Mouse (Mus musculus): ENCODE data around the gene Mrtfa. TPM values are rescaled to one million over a fixed set of nuclear protein-coding genes. Genes with fewer than 3 reads are reported as not detected.

Mrtfa gene
- polyA plus RNA-seq, 1 experiment from 2014 or later, result 28.2 TPM

DNA sequence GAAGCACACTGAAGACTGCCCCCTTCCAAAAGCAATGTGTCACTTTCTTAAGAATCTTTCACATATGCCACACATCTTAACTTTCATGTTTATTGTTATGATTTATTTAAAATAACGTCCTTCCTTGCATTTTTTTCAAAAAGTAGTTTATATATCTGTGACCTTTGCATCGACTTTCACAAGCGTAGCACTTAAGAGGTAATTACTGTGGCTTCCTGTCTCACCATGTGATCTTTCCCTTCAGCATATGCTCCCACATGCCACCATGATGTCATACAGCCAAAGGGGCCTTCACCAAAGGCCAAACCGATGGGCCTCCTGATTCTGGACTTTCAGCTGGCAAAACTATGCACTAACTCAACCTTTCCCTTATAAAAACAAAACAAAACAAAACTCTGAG is 109.3 kb downstream of the Mrtfa start:
- no peak overlapping the region for H3K27ac ChIP-seq (ENCODE audit: low read depth, low read length)
- H3K4me3 ChIP-seq (ENCODE audit: low read length), result no peak overlapping the region
- H3K4me2 ChIP-seq (replicated peaks; ENCODE audit: low read depth, low read length), result no peak overlapping the region
- H3K4me1 ChIP-seq (ENCODE audit: control insufficient read depth, insufficient read depth, low read length), result peaks cover 11% of the 10 kb centered on the region; the same call in 1 of the 2 replicates
- no peaks in the 10 kb centered on the region for H3K9me3 ChIP-seq (ENCODE audit: control insufficient read depth, low read length)
- no peak overlapping the region for H3K9ac ChIP-seq (ENCODE audit: low read depth, low read length)
- H3K27me3 ChIP-seq (ENCODE audit: control insufficient read depth, insufficient read depth, low read length), result no peaks in the 10 kb centered on the region
- 52% methylated on average over 4 of the region's 4 CpGs for WGBS
- H3K36me3 ChIP-seq (ENCODE audit: control insufficient read depth, insufficient read depth, low read length), result no peaks in the 10 kb centered on the region
- no peak for ATAC-seq (ENCODE audit: low FRiP score, low TSS enrichment)

DNA sequence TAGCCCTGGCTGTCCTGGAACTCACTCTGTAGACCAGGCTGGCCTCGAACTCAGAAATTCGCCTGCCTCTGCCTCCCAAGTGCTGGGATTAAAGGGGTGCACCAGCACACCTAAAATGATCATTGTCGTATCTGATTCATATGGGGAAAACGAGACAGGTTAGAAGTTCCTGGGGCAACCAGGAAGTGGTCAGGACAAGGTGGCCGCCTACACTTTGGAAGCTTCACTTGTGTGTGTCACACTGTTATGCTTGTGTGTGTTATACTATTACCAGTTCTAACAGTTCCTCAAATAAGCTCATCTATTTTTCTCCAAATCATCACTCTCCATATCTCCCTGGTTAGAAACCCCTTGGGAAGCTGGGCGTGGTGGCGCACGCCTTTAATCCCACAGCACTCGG is 110.2 kb downstream of the Mrtfa start:
- ATAC-seq (ENCODE audit: low FRiP score, low TSS enrichment), result no peak
- Histone ChIP-seq H3K36me3 (ENCODE audit: control insufficient read depth, insufficient read depth, low read length) (no peaks in the 10 kb centered on the region), H3K4me3 (ENCODE audit: low read length) (no peak overlapping the region), H3K9ac (ENCODE audit: low read depth, low read length) (no peak overlapping the region), H3K27ac (ENCODE audit: low read depth, low read length) (no peak overlapping the region), H3K4me2 (replicated peaks; ENCODE audit: low read depth, low read length) (no peak overlapping the region), H3K4me1 (ENCODE audit: control insufficient read depth, insufficient read depth, low read length) (peaks cover 7% of the 10 kb centered on the region; the same call in 1 of the 2 replicates), H3K27me3 (ENCODE audit: control insufficient read depth, insufficient read depth, low read length) (no peaks in the 10 kb centered on the region), H3K9me3 (ENCODE audit: control insufficient read depth, low read length) (no peaks in the 10 kb centered on the region)
- WGBS, result 97% methylated on average over 9 of the region's 9 CpGs

DNA sequence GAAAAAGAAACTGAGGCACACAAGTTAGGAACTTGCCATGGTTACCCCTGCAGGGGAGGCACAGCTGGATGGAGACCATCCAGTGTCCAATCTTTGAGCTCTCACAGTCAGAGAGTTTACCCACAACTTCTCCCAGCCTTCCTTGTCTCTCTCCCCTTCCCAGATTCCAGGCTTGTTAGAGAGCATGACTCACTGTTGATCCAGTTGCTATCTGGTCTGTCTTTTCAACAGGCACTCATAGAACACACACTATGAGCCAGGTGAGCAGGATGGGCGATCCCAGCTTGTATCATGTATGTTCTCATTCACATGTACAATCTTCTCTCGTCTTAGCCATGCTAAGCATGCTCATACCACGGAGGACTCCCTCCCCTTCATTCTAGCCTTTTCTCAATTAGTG is 111.3 kb downstream of the Mrtfa start:
- Histone ChIP-seq H3K4me3 (ENCODE audit: low read length) (no peak overlapping the region), H3K9me3 (ENCODE audit: control insufficient read depth, low read length) (no peaks in the 10 kb centered on the region), H3K27me3 (ENCODE audit: control insufficient read depth, insufficient read depth, low read length) (no peaks in the 10 kb centered on the region), H3K36me3 (ENCODE audit: control insufficient read depth, insufficient read depth, low read length) (no peaks in the 10 kb centered on the region), H3K27ac (ENCODE audit: low read depth, low read length) (no peak overlapping the region), H3K9ac (ENCODE audit: low read depth, low read length) (no peak overlapping the region), H3K4me1 (ENCODE audit: control insufficient read depth, insufficient read depth, low read length) (peaks cover 7% of the 10 kb centered on the region; the same call in 1 of the 2 replicates), H3K4me2 (replicated peaks; ENCODE audit: low read depth, low read length) (no peak overlapping the region)
- WGBS, result 89% methylated on average over 3 of the region's 3 CpGs
- ATAC-seq (ENCODE audit: low FRiP score, low TSS enrichment), result no peak

DNA sequence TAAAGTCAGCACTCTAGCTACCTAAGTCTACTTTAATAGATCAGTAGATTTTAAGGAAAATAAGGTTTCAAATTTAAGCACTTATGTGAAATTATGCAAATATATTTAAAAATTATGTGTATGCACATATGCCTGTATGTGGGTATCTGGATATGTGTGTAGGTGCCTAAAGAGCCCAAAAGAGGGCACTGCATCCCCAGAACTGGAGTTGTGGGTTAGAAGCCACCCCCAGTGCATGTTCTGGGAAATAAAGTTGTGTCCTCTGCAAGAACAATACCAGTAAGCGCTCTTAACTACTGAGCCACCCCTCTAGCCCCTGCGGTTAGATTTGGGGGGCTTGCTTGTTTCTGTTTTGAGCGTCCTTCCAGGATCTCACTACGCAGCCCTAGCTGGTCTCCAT is 113.0 kb downstream of the Mrtfa start:
- Histone ChIP-seq H3K4me2 (replicated peaks; ENCODE audit: low read depth, low read length) (no peak overlapping the region), H3K27ac (ENCODE audit: low read depth, low read length) (no peak overlapping the region), H3K4me3 (ENCODE audit: low read length) (no peak overlapping the region), H3K9ac (ENCODE audit: low read depth, low read length) (no peak overlapping the region), H3K27me3 (ENCODE audit: control insufficient read depth, insufficient read depth, low read length) (no peaks in the 10 kb centered on the region), H3K36me3 (ENCODE audit: control insufficient read depth, insufficient read depth, low read length) (no peaks in the 10 kb centered on the region), H3K9me3 (ENCODE audit: control insufficient read depth, low read length) (no peaks in the 10 kb centered on the region), H3K4me1 (ENCODE audit: control insufficient read depth, insufficient read depth, low read length) (no peaks in the 10 kb centered on the region)
- 94% methylated on average over 4 of the region's 4 CpGs for WGBS
- ATAC-seq (ENCODE audit: low FRiP score, low TSS enrichment), result no peak

DNA sequence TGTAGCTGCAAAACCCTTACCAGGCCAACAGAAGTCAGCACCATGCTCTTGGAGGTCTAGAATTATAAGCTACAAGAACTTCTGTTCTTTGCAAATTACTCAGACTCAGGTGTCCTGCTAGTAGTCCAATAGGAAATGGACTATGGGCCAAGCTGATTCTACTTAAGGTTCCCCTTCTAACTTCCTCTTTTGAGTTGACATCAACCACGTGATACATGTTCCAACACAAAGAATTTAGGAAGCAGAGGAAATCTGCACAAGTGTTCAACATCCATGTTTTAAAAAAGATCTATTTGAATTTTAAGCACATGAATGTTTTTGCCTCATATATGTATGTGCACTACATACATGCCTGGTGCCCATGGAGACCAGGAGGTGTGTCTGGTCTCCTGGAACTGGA is 116.0 kb downstream of the Mrtfa start:
- Histone ChIP-seq H3K9me3 (ENCODE audit: control insufficient read depth, low read length) (no peaks in the 10 kb centered on the region), H3K36me3 (ENCODE audit: control insufficient read depth, insufficient read depth, low read length) (no peaks in the 10 kb centered on the region), H3K27ac (ENCODE audit: low read depth, low read length) (no peak overlapping the region), H3K4me1 (ENCODE audit: control insufficient read depth, insufficient read depth, low read length) (no peaks in the 10 kb centered on the region), H3K4me3 (ENCODE audit: low read length) (no peak overlapping the region), H3K27me3 (ENCODE audit: control insufficient read depth, insufficient read depth, low read length) (no peaks in the 10 kb centered on the region), H3K4me2 (replicated peaks; ENCODE audit: low read depth, low read length) (no peak overlapping the region), H3K9ac (ENCODE audit: low read depth, low read length) (no peak overlapping the region)
- ATAC-seq (ENCODE audit: low FRiP score, low TSS enrichment), result no peak
- WGBS, result 85% methylated on average over 1 of the region's 1 CpGs

DNA sequence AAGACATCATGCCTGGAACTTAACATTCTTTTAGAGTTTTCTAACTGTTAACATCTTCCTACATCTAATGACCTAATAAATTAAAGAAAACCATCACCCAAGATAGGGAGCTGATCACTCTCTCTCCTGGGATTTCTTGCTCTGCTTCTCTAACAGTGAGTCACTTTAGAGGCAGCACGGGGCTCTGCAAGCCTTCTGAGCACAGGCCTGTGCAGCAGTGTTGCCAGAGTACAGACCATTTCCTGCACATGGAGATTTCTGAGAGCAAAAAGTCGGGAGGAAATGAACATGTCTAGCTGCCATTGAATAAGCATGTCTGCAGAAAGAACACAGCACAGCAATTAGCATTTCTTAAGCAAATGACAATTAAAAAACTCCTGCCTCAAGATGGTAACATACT is 116.8 kb downstream of the Mrtfa start:
- ATAC-seq (ENCODE audit: low FRiP score, low TSS enrichment), result no peak
- no peaks in the 10 kb centered on the region for H3K9me3 ChIP-seq (ENCODE audit: control insufficient read depth, low read length)
- H3K36me3 ChIP-seq (ENCODE audit: control insufficient read depth, insufficient read depth, low read length), result no peaks in the 10 kb centered on the region
- H3K4me1 ChIP-seq (ENCODE audit: control insufficient read depth, insufficient read depth, low read length), result no peaks in the 10 kb centered on the region
- WGBS, result 53% methylated on average over 2 of the region's 2 CpGs
- H3K27ac ChIP-seq (ENCODE audit: low read depth, low read length), result no peak overlapping the region
- no peak overlapping the region for H3K4me3 ChIP-seq (ENCODE audit: low read length)
- H3K4me2 ChIP-seq (replicated peaks; ENCODE audit: low read depth, low read length), result no peak overlapping the region
- no peaks in the 10 kb centered on the region for H3K27me3 ChIP-seq (ENCODE audit: control insufficient read depth, insufficient read depth, low read length)
- no peak overlapping the region for H3K9ac ChIP-seq (ENCODE audit: low read depth, low read length)

DNA sequence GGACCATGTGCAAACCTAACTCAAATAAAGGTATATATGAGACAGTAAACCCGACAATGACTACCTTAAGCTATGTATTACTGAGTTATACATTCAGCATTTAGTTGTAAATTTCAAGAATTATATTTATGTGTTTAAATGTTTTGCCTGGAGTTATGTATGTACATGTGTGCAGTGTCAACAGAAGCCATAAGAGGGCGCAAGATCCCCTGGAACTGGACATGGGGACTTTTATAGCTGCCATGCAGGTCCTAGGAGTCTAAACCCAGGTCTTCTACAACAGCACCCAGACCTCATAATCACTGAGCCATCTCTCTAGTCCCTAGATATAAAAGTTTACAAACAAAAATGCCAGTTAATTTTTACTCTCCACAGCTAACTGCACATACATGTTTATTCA is 117.8 kb downstream of the Mrtfa start:
- no peaks in the 10 kb centered on the region for H3K36me3 ChIP-seq (ENCODE audit: control insufficient read depth, insufficient read depth, low read length)
- H3K4me1 ChIP-seq (ENCODE audit: control insufficient read depth, insufficient read depth, low read length), result no peaks in the 10 kb centered on the region
- H3K27me3 ChIP-seq (ENCODE audit: control insufficient read depth, insufficient read depth, low read length), result no peaks in the 10 kb centered on the region
- no peak for ATAC-seq (ENCODE audit: low FRiP score, low TSS enrichment)
- no peak overlapping the region for H3K4me3 ChIP-seq (ENCODE audit: low read length)
- H3K9ac ChIP-seq (ENCODE audit: low read depth, low read length), result no peak overlapping the region
- no peaks in the 10 kb centered on the region for H3K9me3 ChIP-seq (ENCODE audit: control insufficient read depth, low read length)
- WGBS, result 72% methylated on average over 2 of the region's 2 CpGs
- H3K4me2 ChIP-seq (replicated peaks; ENCODE audit: low read depth, low read length), result no peak overlapping the region
- H3K27ac ChIP-seq (ENCODE audit: low read depth, low read length), result no peak overlapping the region

DNA sequence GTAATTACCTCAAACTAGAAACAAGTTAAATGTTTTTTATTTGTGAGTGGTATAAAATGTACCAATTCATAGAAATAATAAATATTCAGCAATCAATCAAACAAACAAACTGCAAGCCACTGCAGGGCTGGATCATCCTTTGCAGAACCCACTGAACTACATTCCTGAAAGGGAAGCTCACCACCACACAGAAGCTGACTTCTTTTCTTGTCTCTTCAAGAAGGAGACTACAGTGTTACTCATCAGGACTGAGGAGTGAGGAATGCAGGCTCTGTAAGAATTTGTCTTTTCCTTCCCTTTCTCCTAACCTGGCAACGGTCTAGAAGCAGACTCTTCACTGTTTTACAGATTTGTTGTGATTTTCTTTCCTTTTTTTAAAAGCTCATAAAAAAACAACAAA is 120.1 kb downstream of the Mrtfa start:
- WGBS, result 83% methylated on average over 1 of the region's 1 CpGs
- Histone ChIP-seq H3K4me2 (replicated peaks; ENCODE audit: low read depth, low read length) (no peak overlapping the region), H3K27me3 (ENCODE audit: control insufficient read depth, insufficient read depth, low read length) (no peaks in the 10 kb centered on the region), H3K9ac (ENCODE audit: low read depth, low read length) (no peak overlapping the region), H3K4me1 (ENCODE audit: control insufficient read depth, insufficient read depth, low read length) (no peaks in the 10 kb centered on the region), H3K4me3 (ENCODE audit: low read length) (no peak overlapping the region), H3K27ac (ENCODE audit: low read depth, low read length) (no peak overlapping the region), H3K9me3 (ENCODE audit: control insufficient read depth, low read length) (no peaks in the 10 kb centered on the region), H3K36me3 (ENCODE audit: control insufficient read depth, insufficient read depth, low read length) (no peaks in the 10 kb centered on the region)
- ATAC-seq (ENCODE audit: low FRiP score, low TSS enrichment), result no peak

DNA sequence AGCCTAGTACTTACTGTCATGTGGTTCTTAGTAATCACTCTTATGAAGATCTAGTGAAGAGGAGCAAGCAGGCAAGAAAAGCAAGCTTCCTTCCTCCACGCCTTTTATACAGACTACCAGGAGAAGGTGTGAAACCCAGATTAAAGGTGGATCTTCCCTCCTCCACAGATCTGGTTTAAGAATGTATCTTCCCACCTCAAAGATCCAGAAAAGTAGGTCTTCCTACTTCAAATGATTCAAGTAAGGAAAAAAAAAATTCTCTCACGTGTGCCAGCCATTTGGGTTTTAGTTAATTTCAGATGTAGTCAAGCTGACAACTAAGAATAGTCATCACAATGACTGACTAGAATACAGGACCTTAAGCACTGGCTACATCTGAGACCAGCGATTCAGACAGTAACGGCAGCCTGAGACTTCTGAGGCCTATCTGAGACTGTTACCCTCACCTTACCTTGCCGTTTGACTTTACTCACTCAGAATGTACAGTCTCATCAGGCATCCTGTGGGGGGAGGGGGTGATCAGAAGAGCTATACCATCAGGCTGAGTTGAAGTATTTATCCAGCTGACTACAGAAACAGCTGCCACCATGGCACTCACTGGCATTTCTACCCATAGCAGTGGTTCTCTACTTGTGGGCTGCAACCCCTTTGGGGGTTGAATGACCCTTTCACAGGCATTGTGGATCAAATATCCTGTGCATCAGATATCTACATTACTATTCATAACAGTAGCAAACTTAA is 121.7 kb downstream of the Mrtfa start:
- H3K4me3 ChIP-seq (ENCODE audit: low read length), result no peak overlapping the region
- WGBS, result 94% methylated on average over 5 of the region's 5 CpGs
- H3K27me3 ChIP-seq (ENCODE audit: control insufficient read depth, insufficient read depth, low read length), result no peaks in the 10 kb centered on the region
- no peak overlapping the region for H3K4me2 ChIP-seq (replicated peaks; ENCODE audit: low read depth, low read length)
- ATAC-seq (ENCODE audit: low FRiP score, low TSS enrichment), result no peak
- H3K27ac ChIP-seq (ENCODE audit: low read depth, low read length), result no peak overlapping the region
- no peaks in the 10 kb centered on the region for H3K36me3 ChIP-seq (ENCODE audit: control insufficient read depth, insufficient read depth, low read length)
- no peak overlapping the region for H3K9ac ChIP-seq (ENCODE audit: low read depth, low read length)
- no peaks in the 10 kb centered on the region for H3K9me3 ChIP-seq (ENCODE audit: control insufficient read depth, low read length)
- H3K4me1 ChIP-seq (ENCODE audit: control insufficient read depth, insufficient read depth, low read length), result no peaks in the 10 kb centered on the region

Measured in kidney, embryonic 14.5 days (tissue).